Mouse (Mus musculus) embryo, embryonic 11.5 days (tissue): ENCODE data around the gene Ggct.

Source experiments
- DNase-seq: peaks from one replicate; pipeline ENCODE4 v3.0.0-alpha.2; 2012; ENCODE audit warnings: low read depth, low spot score

Gene Ggct

DNA sequence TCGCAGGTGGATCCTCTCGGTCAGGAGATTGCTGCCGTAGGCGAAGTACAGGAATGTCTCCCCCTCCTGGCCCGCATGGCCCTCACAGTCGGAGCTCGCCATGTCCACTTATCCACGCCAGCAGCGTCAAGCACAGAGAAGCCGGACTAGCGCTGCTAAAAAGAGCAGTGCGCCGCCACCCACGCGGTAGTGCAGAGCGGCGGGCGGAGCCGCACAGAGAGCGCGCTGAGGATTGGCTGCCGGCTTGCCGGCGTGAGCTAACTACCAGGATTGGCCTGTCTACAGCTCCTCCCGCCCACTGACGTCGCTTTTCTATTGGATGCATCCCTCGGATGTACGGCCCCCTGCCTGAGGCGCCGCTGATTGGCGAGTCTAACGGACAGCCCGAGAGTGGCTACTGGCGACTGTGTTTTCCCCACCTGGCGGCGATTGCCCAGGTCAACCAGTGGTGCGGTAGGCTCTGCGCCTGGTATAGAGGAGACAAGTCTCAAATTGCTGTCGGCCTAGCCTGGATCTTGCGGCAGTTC is at the start of gene Ggct:
Gene Ggct (minus strand): TSS at position 217 of the 527 bp plus-strand sequence.
- DNase-seq, result peak; percentile 89

DNA sequence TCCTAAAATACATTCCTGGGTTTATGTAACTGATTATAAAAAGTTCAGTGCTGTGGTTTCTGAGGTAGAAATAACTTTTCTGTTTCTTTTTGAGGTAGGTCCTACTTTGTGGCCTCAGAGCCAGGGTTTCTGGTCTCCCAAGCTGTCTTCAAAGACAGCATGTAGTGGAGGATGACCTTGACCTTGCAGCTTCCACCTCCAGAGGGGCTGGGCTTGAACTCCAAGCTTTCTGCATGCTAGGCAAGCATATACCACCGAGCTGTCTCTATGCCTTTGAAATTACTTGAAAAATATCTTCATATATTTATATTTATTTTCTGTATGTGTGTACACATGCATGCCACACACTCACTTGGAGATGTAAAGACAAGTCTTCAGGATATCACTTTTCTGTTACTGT is 47.3 kb upstream of the Ggct start:
- no peak for DNase-seq

DNA sequence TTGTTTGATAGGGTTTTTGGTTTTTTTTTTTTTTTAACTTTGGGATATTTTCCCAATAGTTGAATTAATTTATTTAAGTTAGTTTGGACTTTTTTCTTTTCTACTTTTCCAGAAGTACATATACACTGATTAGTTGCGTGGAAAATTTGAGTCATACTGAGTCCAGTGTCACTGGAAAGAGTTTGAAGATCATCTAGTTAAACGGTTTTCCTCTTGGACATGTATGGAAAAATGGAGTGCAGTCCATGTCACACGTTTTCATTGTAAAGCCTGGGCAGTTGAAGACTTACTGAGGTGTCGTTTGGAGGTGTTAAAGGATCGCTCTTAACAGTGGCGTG is 46.7 kb upstream of the Ggct start:
- DNase-seq, result no peak

DNA sequence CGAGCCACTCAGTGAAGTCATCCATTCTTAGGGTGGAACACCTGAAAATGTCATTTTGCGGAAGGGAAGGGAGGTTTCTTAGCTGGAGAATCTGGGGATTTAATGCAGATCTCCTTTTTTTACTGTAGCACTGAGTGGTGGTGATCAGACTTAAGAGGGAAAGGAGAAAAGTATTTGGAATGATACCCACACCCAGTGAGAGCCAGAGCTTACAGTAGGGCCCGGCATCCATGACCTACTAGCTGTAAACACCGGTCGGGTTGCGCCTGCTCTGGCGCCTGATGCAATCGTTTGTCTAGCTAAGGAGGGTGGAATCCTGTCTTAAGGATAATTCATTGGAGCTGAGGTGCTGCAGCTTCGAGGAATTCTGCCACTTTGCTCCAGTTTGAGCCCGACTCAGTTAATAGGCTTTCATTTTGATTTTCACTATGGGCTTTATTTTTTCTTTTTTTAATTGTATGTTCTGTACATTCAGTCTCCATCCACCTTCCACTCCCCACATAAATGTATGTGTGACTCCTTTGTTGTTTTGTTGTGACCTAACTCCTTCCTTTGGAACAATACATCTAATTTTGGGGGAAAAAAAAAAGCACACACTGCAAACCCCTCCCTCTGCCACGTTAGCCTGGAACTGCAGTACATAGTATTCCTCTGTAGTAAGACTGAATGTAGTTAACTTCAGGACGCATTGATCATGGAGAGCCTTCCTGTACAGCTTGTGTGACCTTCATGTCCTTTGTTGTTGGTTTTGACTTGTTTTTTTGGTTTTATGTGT is 46.1 kb upstream of the Ggct start:
- DNase-seq, result no peak

DNA sequence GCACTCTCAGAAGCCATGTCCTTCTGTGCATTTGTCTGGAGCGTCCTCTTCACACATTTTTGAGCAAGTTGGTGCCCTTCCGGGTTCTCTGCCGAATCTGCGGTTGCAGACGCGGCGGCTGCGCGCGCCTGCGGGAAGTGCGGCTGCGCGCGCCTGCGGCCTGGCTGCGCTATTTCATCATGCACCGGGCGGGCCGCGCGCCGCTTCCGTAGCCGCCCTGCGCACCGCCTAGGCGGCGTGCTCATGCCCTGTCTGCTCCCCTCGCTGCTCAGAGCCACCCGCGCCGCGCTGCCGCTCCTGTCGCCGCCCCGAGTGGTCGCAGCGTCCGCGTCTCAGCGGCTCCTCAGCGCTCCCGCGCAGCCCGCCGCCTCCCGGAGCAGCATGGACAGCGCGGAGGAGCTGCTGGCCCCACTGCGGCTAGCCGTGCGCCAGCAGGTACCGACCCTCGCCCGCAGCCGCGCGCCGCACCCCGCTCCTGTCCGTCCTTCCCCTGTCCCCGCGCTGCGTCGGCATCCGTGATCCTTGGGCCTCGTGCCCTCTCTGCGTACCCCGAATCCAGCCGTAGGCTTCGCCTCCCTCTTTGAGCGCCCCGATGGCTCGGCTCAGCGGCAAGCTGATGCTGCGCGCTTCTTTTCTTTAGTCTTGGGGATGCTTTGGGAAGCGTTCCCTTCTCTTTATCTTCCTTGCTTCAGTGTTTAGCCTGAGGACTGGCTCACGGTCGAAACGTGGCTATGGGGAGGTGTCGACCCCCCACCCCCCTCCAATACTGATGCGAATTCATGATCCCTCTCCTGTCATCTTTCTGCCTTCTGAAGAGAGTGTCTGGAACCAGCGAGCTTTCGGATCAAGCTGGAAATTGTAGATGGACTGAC is 45.3 kb upstream of the Ggct start, which contains the start of gene Gars:
Gene Gars (plus strand): TSS at position 209 of the 872 bp plus-strand sequence.
- peak; percentile 78 for DNase-seq

GRCm38 (mm10) chr6:55036731-55037130 is 44.0 kb upstream of the Ggct start:
- DNase-seq, result no peak

DNA sequence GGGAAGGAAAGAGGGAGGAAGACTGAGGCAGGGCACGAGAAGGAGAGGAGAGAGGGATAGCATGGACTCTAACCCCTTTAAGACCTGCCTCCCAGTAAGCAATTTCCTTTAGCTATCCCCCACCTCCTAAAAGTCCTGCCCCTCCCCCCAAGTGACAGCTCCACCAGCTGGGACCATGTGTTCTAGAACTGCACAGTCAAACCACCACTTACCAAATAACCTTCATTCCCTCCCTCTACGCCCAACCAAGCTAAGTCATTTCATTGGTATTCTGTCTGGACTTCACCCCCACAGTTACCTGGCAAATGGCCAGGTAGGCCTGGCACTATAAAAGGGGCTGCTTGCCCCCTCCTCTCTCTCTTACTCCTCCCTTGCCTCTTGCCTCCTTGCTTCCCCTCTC is 34.9 kb upstream of the Ggct start:
- DNase-seq, result no peak

DNA sequence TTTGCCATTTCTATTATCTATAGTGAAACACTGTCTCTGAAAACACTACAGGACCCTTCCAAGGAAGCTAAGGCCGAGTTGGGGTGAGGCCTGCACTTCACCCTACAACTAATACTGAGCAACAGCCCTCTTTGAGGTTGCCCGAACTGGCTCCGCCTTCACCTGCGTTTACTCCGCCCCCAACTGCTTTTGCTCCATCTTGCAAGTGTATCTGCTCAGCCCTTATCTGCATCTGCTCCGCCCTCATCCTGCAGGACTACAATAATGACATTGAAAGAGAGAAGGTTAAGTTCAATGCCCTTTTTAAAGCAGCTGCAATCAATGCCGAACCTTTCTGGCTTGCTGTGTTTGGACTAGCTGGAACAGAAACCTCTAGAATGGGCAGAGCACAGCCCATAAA is 29.1 kb upstream of the Ggct start:
- DNase-seq, result no peak

- DNase-seq, result no peak
Measured at GRCm38 (mm10) chr6:55018417-55018816, 25.7 kb upstream of the Ggct start.

DNA sequence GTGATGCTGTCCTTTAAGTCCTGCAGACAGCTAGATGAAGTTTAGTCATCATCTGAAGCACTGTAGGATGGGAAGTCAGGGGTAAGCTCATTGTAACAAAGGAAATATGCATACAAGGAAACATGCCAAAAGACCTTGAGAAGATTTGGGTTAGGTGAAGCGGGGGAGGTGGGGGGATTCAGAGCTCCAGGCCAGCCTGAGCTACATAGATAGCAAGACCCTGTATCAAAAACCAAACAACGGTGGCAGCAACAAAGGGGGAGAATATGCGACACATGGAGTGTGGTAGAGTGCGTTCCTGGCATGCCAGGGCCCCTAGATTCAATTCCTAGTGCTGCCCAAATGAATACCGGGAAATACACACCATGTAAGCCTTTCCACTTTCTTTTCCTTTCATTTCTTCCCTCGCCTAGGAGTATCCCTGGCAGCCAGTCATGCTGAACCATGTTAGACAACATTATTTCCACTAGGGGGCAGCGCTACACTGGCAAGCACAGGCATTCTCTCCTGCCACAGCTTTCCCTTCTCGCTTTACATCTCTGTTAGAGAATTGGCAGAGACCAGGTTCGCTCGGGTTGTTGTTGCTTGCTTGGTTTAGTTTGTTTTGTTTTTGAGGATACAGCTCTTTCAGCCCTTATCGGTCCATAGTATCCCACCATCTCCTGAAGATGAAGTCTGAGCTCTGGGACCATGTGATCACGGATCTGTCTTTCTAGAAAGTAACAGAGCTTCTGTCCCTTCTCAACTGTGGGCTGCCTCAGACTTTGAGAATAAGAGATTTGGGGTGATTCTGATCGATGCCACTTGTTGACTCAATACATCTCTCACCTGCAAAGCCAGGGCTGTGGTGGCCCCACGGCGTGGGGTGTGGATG is 24.2 kb upstream of the Ggct start:
- peak; percentile 79 for DNase-seq

DNA sequence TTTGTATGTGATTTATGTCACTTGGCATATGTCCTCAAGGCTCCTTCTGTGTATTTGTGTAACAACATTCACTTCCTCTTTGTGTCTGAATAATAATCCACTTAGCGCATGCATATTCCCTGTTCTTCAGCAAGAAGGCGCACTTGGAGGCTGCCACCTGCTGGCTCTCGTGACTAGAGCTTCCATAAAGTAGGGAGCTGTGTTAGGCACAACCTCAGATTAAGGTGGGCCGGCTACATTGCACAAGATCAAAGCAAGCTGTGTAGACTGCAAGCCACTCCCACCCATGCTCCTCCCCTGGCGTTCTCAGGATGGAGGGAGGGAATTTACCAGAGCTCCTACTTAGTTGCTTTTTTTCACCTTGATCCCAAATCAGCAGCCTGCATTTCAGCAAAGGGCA is 23.5 kb upstream of the Ggct start:
- no peak for DNase-seq

DNA sequence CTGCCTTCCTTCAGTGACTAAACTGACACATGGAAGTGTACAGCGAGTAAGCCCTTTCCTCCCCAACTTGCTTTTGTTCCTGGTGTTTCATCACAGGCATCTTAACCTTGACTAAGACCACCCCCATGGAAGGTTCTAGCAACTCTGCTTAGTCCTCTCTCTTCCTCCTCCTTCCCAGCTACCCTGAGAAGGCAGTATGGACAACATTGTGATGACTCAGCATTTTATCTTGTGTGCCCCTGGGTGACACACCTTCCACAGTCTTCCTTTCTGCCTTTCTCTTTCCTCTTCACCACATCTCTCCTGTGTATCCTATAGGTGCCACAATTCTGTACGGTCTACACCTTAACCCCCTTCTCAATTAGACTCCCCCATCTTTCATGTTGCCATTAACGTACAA is 21.4 kb upstream of the Ggct start:
- DNase-seq, result no peak

- no peak for DNase-seq
Measured at GRCm38 (mm10) chr6:55012516-55012915, 19.8 kb upstream of the Ggct start.

GRCm38 (mm10) chr6:55010330-55011091 is 17.8 kb upstream of the Ggct start:
- DNase-seq, result no peak

DNA sequence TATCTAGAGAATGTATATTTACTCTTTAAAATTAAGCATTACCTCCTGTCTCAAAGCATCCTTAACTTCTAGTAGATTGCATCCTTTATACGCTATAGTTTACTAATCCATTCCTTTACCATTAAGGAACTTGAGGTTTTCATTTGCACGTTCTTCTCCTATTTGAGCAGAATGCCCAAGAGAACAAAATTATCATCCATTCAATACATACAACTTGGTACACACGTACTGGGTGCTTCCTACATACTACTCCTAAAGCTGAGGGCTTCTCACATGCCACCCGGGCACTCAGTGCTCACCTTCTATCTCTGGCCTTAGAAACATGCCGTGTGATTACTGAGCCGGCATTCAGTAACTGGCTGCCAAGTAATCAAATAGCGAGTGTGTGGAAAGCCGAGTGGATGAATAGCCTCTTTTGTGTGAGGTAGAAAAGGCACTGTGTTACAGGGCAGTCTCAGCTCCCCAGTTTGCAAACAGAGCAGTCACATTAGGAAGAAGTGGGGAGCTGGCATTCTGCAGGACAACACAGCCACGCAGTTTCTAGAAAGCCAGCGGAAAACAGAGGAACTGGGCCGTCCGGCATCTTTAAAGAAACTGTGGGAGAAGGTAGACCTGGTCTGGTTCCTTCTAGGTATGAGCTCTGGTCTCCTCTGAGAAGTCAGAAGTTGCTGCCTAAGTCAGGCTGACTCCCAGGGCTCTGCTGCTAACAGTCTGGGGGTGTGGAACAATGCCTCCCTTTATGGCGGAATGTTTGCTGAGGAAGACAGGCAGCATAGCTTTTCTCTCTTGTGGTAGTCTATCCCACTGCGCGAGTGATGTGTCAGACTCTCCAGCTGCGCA is 16.9 kb upstream of the Ggct start:
- DNase-seq, result no peak

- no peak for DNase-seq
Measured at GRCm38 (mm10) chr6:55008401-55008800, 15.7 kb upstream of the Ggct start.

- no peak for DNase-seq
Measured at GRCm38 (mm10) chr6:55003559-55003958, 10.8 kb upstream of the Ggct start.

- no peak for DNase-seq
Measured at GRCm38 (mm10) chr6:55002438-55002837, 9.7 kb upstream of the Ggct start.

DNA sequence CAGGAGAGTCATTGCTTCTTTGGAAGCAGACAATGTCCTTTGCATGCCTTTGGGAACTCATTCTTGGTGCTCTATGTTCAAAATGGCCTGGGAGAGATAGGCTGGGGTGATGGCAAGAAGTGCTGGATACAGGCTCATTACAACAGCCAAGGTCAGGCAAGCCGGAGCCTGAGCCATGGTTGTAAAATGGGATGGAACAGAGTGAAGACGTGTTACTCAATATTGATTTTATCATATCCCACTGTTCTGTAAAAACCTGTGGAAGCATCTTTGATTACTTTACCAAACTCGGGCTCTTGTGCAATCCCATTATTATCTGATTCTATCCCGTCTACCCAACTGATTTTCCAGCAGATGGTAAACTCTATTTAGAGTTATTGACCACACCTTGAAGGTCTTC is 8.6 kb upstream of the Ggct start:
- DNase-seq, result no peak

DNA sequence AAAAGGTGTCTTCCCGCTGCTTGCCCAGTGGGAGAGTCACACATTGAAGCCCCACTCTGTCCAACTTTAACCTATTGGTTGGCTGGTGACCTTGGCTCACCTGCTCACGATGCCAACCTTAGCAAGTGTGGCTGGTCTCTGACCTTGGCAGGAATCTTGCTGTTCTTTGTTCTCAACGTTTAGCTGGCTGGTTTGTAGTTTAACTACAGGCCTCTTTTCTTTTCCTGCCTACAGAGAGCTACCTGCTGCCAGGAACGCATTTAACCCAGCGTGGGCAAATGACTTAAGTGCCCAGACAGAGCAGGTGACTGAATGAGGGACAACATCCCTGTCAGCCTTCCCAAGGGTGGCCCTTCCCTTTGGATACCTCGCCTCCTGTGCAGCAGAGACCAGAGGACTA is 5.0 kb upstream of the Ggct start:
- no peak for DNase-seq
